Mouse (Mus musculus) spleen, postnatal 4 days (tissue): ENCODE data around the gene Majin.
A peak's percentile ranks its signal among the peaks of the same experiment; 100 is the strongest.

Experiments used
- DNase-seq, 2 experiments: peaks; one replicate each; pipeline ENCODE4 v3.0.0; 2022; ENCODE audit warnings: low spot score in 2 of 2

The Majin gene

DNA sequence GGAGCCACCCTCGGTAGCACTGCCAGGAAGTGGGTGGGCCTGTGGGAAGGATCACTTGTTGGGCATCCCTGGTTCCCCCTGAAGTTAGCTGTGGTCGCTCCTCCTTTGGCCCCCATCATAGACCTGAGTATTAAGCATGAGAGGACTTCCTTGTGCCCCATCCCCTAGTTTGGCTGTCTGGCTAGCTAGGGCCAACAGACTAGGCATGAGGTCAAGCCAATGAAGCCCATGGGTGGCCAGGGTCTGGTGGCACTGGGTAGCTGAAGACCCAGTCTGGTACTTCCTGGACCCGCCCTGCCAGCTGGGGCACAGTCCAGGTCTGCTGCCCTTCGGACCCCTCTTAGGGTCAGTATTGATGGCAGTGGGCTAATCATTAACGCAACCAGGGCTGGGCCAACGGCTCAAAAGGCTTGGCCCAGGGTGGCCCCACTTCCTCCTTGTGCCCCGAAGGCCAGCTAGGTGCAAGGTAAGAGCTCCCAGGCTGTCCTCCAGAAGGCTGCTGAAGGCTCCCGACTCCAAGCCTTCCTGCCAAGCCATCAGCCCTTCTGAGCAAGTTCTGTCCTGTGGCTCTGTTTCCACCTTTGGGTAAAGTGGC lies 78.7 kb downstream of the Majin start:
- no peak for DNase-seq

DNA sequence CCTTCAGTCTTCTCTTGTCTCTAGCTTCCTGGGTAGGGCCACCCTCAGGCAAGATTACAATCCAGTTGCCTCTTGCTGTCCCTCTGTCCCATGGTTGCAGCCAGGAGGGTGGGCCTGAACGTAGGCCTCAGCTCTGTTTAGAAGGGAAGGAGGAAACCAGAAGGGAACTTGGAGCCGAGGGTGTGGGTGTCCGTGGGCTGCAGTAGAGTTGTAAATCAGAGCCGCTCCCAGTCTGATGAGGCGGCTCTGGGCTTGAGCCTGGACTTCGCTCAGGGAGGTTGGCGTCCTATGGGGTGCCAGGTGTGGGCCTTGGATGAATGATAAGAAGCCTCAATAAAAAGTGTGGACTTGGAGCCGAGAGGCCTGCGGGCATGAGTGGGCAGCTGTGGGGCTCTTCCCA lies 80.0 kb downstream of the Majin start:
- DNase-seq, result no peak

DNA sequence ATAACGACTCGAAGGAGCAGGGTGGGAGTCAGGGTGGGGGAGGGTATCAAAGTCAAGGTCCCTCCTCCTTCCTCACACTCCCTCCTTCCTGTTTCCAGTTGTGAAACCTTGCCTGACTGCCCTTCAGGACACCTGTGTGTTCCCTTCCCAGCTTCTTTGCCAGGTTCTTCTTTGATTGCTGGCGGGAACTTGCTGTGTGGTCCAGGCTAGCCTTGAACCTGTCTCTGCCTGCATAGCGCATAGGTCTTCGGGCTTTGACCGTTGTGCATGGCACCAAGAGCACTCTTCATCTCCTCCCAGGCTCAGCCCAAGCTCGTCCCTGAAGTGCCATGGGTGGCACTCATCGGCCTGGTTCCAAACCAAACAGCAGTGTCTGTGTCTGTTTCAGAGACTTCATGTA lies 80.8 kb downstream of the Majin start:
- DNase-seq, result no peak

DNA sequence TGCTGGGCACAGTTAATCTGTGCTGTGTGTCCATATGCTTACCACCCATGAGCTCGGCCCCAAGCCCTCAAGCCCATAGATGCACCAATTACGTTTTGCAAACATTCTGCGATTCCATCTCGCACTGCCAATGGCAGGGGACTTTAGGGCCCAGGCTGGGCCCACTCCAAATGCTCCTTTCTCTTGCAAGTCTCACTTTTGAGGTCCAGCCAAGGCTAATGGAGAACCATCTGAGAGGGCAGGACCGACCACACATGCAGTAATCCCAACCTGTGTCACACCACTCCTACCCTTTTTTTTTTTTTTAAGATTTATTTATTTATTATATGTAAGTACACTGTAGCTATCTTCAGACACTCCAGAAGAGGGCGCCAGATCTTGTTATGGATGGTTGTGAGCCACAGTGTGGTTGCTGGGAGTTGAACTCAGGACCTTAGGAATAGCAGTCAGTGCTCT lies 81.6 kb downstream of the Majin start:
- DNase-seq, result no peak

DNA sequence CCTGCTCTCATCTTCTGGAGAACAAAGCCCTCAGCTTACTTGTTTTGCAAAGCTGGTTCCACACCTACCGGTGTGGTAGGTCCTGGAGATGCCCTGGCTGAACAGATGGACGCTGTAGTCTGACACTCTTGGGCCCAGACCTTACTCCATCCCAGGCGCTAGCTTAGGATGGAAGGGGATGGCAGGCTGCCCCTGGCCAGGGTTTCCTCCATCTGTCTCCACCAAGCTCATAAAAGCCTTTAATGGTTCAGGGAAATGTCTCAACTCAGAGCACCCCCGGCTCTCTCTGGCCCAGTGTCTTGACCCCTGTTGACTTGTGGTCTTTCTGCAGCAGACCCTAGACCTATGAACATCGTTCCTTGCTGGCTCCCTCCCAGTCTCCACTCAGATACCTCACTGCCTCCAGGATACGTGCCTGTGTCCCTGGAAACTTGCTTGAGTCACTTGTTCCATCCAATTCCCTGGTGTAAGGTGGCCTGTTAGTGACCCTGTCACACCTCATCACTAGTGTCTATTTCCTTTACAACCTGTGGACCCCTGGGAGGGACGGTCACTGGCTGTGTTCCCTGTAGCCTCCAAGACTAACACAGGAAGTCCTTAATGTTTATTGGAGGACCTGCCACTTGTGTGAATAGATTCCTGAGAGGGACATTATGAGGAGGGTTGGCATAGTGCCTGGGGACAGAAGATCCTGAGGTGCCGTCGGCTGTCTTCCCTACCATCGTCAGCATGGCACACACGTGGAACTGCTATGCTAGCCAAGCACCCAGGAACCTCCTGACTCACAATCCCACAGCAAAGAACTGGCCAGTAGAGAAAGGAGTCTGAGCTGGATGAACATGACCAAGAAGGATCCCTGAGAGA lies 83.3 kb downstream of the Majin start:
- DNase-seq, result no peak

DNA sequence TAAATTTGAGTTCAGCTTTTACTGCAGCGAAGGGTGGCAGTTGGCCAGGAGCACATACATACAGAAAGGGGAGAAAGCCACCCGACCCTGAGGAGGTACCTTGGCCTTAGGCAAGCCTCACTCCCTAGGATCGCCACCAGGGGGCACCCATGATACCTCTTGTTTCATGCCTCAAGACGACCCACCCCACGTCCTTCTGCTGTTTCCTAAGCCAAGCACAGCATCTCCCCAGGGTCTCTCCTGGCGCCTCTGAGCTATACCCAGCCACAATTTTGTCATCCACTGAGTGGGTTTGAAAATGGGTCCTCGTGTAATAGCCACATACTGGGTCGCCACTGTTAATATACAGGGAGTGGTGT lies 84.0 kb downstream of the Majin start:
- peak; percentile 88 to 97 for DNase-seq

GRCm38 (mm10) chr19:6268670-6269132 lies 84.5 kb downstream of the Majin start:
- no peak for DNase-seq

- no peak for DNase-seq
Measured at GRCm38 (mm10) chr19:6269798-6270475, 85.7 kb downstream of the Majin start.

GRCm38 (mm10) chr19:6270661-6271060 lies 86.5 kb downstream of the Majin start:
- no peak for DNase-seq

DNA sequence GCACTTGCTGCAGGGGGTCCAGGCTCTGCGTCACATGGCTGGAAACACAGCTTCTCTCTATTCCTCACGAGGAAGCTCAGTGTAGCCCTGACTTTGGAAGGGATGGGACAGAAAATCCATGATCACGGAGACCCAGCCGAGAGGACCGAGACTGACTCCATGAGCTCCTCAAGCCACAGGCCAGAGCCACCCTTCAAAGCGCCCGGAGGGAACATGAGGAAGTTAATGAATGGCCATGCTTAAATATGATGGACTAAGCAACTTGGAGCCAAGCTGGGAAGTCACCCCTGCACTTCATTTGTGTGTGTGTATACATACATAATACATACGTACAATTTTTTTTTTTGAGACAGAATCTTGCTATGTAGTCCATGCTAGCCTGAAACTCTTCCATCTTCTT lies 87.0 kb downstream of the Majin start:
- no peak for DNase-seq

DNA sequence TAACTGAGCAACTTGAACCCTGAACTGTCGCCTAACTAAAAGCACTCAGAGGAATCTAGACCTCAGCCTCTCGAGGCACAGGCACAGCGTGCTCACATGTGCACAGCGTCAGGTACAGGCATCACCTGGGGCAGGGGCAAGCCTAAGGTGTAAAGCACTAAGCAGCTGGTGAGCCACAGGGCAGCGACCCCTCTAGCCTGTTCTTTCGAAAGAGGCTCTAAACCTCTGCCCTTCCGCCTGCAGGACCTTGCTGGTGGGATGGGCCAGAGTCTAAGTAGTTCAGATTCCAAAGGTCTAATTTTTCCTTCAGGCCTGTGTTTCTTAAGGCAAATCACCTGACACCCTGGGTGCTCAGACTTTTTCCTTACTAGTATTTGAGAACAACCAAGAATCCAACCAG lies 87.9 kb downstream of the Majin start:
- no peak for DNase-seq

- DNase-seq, result no peak
Measured at GRCm38 (mm10) chr19:6272738-6273137, 88.5 kb downstream of the Majin start.

DNA sequence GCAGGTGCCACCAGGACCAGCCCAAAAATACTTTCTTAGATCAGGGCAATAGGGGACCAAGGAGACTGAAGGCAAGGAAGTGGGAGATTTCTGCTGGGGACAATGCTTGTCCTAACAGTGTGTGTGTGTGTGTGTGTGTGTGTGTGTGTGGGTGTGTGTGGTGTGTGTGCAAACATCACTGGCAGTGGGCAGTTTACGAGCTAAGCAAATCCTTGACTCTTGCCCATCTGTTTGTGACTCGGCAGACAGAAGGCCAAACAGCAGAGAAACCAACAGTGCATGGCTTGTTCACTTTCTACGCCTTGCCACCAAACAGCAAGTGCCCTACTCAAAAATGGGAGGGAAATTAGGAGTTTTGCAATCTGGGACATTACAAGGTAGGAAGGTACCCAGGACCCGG lies 89.4 kb downstream of the Majin start:
- DNase-seq, result no peak
